Mouse (Mus musculus) erythroblast, embryonic 14.5 days (primary cell): ENCODE results near the gene Ppp1r1a. TPM values are rescaled to one million over a fixed set of nuclear protein-coding genes. Genes with fewer than 3 reads are reported as not detected.

Experiments
- H3K27me3 ChIP-seq: 2 replicates; pipeline ENCODE4 v1.6.1; 2012; ENCODE audit warnings: inconsistent platforms; ENCODE audit not compliant: control insufficient read depth
- H3K36me3 ChIP-seq: 2 replicates; pipeline ENCODE4 v1.6.1; 2012; ENCODE audit warnings: mild to moderate bottlenecking, inconsistent platforms; ENCODE audit not compliant: control insufficient read depth
- H3K4me1 ChIP-seq: 2 replicates; pipeline ENCODE4 v1.6.1; 2012; ENCODE audit warnings: inconsistent platforms; ENCODE audit not compliant: control insufficient read depth
- H3K4me3 ChIP-seq: replicated peaks from 2 replicates; pipeline ENCODE3; 2012; ENCODE audit warnings: moderate library complexity, mild to moderate bottlenecking, inconsistent platforms
- H3K9me3 ChIP-seq: 2 replicates; pipeline ENCODE4 v1.6.1; 2012; ENCODE audit warnings: low read length, inconsistent platforms, mixed read lengths; ENCODE audit not compliant: control insufficient read depth
- GATA1 ChIP-seq: IDR thresholded peaks from 2 replicates; pipeline ENCODE4 v1.6.1; 2012; ENCODE audit warnings: low read length, inconsistent platforms, mixed read lengths
- TAL1 ChIP-seq: IDR thresholded peaks from 3 replicates; pipeline ENCODE4 v1.6.1; 2012; ENCODE audit warnings: low read length, inconsistent platforms, mixed read lengths
- polyA plus RNA-seq: library from polyadenylated mRNA; stranded (reverse); fragments of >175 nt; gene quantifications from 2 replicates; pipeline ENCODE4 v1.2.3, GENCODE M21; 2012

Gene Ppp1r1a
- polyA plus RNA-seq, 1 experiment, result not detected

- H3K27me3 ChIP-seq, result peaks cover 41% of the 10 kb centered on the region
- H3K4me3 ChIP-seq, result no peak overlapping the region
Observed at GRCm38 (mm10) chr15:103537011-103537821, 587 bp downstream of the Ppp1r1a start.

GRCm38 (mm10) chr15:103536456-103536855, 1.3 kb downstream of the Ppp1r1a start:
- TF ChIP-seq TAL1, result no peak
- TF ChIP-seq GATA1, result no peak
- no peaks in the 10 kb centered on the region for H3K4me1 ChIP-seq
- no peaks in the 10 kb centered on the region for H3K36me3 ChIP-seq
- H3K9me3 ChIP-seq, result no peaks in the 10 kb centered on the region
- no peak overlapping the region for H3K4me3 ChIP-seq
- peaks cover 41% of the 10 kb centered on the region for H3K27me3 ChIP-seq

More at GRCm38 (mm10) chr15:103537011-103537821, 587 bp downstream of the Ppp1r1a start:
- Histone ChIP-seq H3K9me3 (no peaks in the 10 kb centered on the region), H3K36me3 (no peaks in the 10 kb centered on the region), H3K4me1 (no peaks in the 10 kb centered on the region)
- TF ChIP-seq GATA1 (no peak), TAL1 (no peak)

- H3K27me3 ChIP-seq, result peaks cover 41% of the 10 kb centered on the region
- TF ChIP-seq GATA1 (no peak), TAL1 (no peak)
- no peaks in the 10 kb centered on the region for H3K4me1 ChIP-seq
- no peaks in the 10 kb centered on the region for H3K36me3 ChIP-seq
- H3K9me3 ChIP-seq, result no peaks in the 10 kb centered on the region
- no peak overlapping the region for H3K4me3 ChIP-seq
Observed at GRCm38 (mm10) chr15:103535786-103536185, 2.0 kb downstream of the Ppp1r1a start.

- Histone ChIP-seq H3K4me3 (no peak overlapping the region), H3K27me3 (peaks cover 41% of the 10 kb centered on the region)
Observed at GRCm38 (mm10) chr15:103535030-103535429, 2.8 kb downstream of the Ppp1r1a start.

DNA sequence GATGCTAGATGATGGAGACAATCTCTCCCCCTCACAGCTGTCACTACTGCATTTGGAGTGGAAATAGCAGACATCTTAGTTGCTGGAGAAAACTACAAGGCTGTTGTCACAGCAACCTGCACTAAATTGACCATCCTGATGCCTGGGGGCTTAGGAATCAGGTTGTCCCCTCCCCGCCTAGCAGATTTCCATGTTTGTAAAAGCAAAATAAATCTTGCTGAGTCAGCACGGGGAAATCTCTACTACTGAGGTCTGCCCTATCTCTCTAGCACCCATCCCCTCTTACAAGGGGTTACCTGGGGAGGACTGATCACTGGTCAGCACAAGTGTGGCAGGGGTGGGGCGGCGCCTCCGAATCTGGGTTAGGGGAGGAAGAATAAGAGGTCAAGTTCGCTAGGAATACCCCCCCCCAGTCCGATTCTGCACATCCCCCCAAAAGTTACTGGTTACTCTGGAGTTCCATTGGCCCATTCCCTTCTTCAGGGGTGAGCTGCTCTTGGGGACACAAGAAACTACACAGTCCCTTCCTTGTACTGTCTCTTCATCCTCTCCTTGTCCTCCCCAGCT, 3.7 kb downstream of the Ppp1r1a start:
- Histone ChIP-seq H3K27me3 (peaks cover 38% of the 10 kb centered on the region), H3K36me3 (no peaks in the 10 kb centered on the region), H3K9me3 (no peaks in the 10 kb centered on the region), H3K4me1 (no peaks in the 10 kb centered on the region), H3K4me3 (no peak overlapping the region)
- TF ChIP-seq GATA1, result no peak
- TF ChIP-seq TAL1, result no peak

More at GRCm38 (mm10) chr15:103535030-103535429, 2.8 kb downstream of the Ppp1r1a start:
- Histone ChIP-seq H3K36me3 (no peaks in the 10 kb centered on the region), H3K4me1 (no peaks in the 10 kb centered on the region), H3K9me3 (no peaks in the 10 kb centered on the region)
- TF ChIP-seq TAL1 (no peak), GATA1 (no peak)

DNA sequence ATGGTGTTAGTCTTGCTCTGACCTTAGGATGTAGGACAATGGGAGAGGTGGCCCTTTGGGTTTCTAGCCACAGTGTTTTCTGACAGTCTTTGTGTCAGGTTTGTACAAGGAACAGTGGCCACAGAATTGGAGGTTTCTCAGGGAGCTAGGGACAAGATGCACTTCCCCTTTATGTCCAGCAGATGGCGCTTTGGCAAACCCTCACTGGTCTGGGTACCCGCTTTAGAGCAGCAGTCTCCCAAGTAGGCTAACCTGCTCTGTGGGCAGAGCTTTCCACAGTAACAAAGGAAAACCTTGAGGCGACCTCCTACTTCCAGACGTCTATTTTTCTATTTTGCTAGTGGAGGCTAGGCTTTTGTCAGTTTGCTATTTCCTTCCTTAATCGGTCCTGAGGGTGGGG, 7.4 kb downstream of the Ppp1r1a start:
- Histone ChIP-seq H3K4me3 (no peak overlapping the region), H3K36me3 (no peaks in the 10 kb centered on the region), H3K9me3 (no peaks in the 10 kb centered on the region), H3K27me3 (peaks cover 5% of the 10 kb centered on the region), H3K4me1 (no peaks in the 10 kb centered on the region)
- TF ChIP-seq TAL1 (no peak), GATA1 (no peak)

DNA sequence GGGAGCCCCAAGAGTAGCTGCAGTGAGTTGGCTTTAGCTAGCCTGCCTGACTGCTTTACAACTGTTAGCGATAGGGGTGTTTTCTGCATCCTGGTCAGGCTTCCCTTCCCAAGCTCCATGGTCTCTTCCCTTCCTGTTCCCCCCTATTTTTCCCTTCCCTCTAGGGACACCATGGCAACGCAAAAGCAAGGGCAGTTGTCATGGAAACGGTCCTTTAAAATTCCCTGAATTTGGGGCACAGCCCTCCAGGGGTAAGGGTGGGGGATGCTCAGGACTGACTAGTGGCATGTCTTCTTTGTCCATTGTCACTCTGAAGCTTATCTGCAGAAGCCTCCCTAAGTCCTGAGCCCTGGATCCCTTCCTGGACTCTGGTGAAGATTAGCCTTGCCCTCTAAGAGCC, 14.6 kb downstream of the Ppp1r1a start:
- no peaks in the 10 kb centered on the region for H3K36me3 ChIP-seq
- H3K27me3 ChIP-seq, result no peaks in the 10 kb centered on the region
- no peaks in the 10 kb centered on the region for H3K9me3 ChIP-seq
- TF ChIP-seq GATA1, result no peak
- TF ChIP-seq TAL1, result no peak
- H3K4me3 ChIP-seq, result no peak overlapping the region
- H3K4me1 ChIP-seq, result no peaks in the 10 kb centered on the region

- TF ChIP-seq TAL1 (no peak), GATA1 (no peak)
- no peak overlapping the region for H3K4me3 ChIP-seq
- H3K4me1 ChIP-seq, result no peaks in the 10 kb centered on the region
- H3K9me3 ChIP-seq, result no peaks in the 10 kb centered on the region
- no peaks in the 10 kb centered on the region for H3K27me3 ChIP-seq
- no peaks in the 10 kb centered on the region for H3K36me3 ChIP-seq
Observed at GRCm38 (mm10) chr15:103522458-103523099, 15.2 kb downstream of the Ppp1r1a start.
